Mouse (Mus musculus): ENCODE data around the gene Iqcd. TPM values are rescaled to one million over a fixed set of nuclear protein-coding genes. Genes with fewer than 3 reads are reported as not detected.

Iqcd gene
- polyA plus RNA-seq, 1 experiment, result 0.91 TPM

- Histone ChIP-seq H3K4me2 (ENCODE audit: low read depth) (no peak overlapping the region), H3K27me3 (ENCODE audit: control insufficient read depth, insufficient read depth, insufficient read length) (peaks cover 59% of the 10 kb centered on the region), H3K4me3 (no peak overlapping the region), H3K79me2 (ENCODE audit: control insufficient read depth, insufficient read depth) (no peaks in the 10 kb centered on the region), H3ac (ENCODE audit: control insufficient read depth, insufficient read length) (no peak overlapping the region), H3K36me3 (ENCODE audit: control insufficient read depth, insufficient read depth) (no peaks in the 10 kb centered on the region)
- TF ChIP-seq E2F4 (IDR thresholded peaks at IDR 0.05; ENCODE audit: insufficient read depth) (no peak), MYOG (IDR thresholded peaks at IDR 0.05; ENCODE audit: control insufficient read depth in 1 of 3, insufficient read depth in 1 of 3, insufficient read length in 2 of 3, low read depth in 2 of 3) (no peak), POLR2A (IDR thresholded peaks at IDR 0.05; ENCODE audit: insufficient read length, low read depth) (no peak), MAX (IDR thresholded peaks at IDR 0.05; ENCODE audit: low read depth) (no peak), TCF12 (IDR thresholded peaks at IDR 0.05; ENCODE audit: insufficient read depth, poor library complexity, severe bottlenecking) (no peak)
Measured at GRCm38 (mm10) chr5:120656281-120656751, 67.5 kb downstream of the Iqcd start.

Other genes with a start within 250 kb of the Iqcd start
- gene Lhx5, start 157.3 kb upstream of the Iqcd start, polyA plus RNA-seq (2012; fragmentation: generic; extraction: Trizol), result not detected
- 1.4 TPM for gene Sdsl, start 116.2 kb upstream of the Iqcd start, polyA plus RNA-seq (2012; fragmentation: generic; extraction: Trizol)
- not detected for gene Sds, start 112.5 kb upstream of the Iqcd start, polyA plus RNA-seq (2012; fragmentation: generic; extraction: Trizol)
- 75.3 TPM for gene Plbd2, start 85.4 kb upstream of the Iqcd start, polyA plus RNA-seq (2012; fragmentation: generic; extraction: Trizol)
- gene Slc8b1, start 77.8 kb upstream of the Iqcd start, polyA plus RNA-seq (2012; fragmentation: generic; extraction: Trizol), result 19.6 TPM
- 88.7 TPM for gene Tpcn1, start 343 bp upstream of the Iqcd start, polyA plus RNA-seq (2012; fragmentation: generic; extraction: Trizol)
- gene Rita1, start 23.6 kb downstream of the Iqcd start, polyA plus RNA-seq (2012; fragmentation: generic; extraction: Trizol), result 14.7 TPM
- 56.3 TPM for gene Ddx54, start 23.7 kb downstream of the Iqcd start, polyA plus RNA-seq (2012; fragmentation: generic; extraction: Trizol)
- gene Cfap73, start 45.2 kb downstream of the Iqcd start, polyA plus RNA-seq (2012; fragmentation: generic; extraction: Trizol), result not detected
- gene Rasal1, start 59.8 kb downstream of the Iqcd start, polyA plus RNA-seq (2012; fragmentation: generic; extraction: Trizol), result 0.01 TPM
- not detected for gene Dtx1, start 122.9 kb downstream of the Iqcd start, polyA plus RNA-seq (2012; fragmentation: generic; extraction: Trizol)
- gene Oas2, start 160.8 kb downstream of the Iqcd start, polyA plus RNA-seq (2012; fragmentation: generic; extraction: Trizol), result not detected
- gene Oas3, start 188.6 kb downstream of the Iqcd start, polyA plus RNA-seq (2012; fragmentation: generic; extraction: Trizol), result 0.01 TPM
- not detected for gene Oas1e, start 206.5 kb downstream of the Iqcd start, polyA plus RNA-seq (2012; fragmentation: generic; extraction: Trizol)
- gene Oas1c, start 223.5 kb downstream of the Iqcd start, polyA plus RNA-seq (2012; fragmentation: generic; extraction: Trizol), result 0.01 TPM